Mouse (Mus musculus): ENCODE results near the gene Gfod2. TPM values are rescaled to one million over a fixed set of nuclear protein-coding genes. Genes with fewer than 3 reads are reported as not detected.

Gfod2 gene
- polyA plus RNA-seq, 1 experiment from 2014 or later = 16.0 TPM

GRCm38 (mm10) chr8:105789626-105790025, 31.2 kb upstream of the Gfod2 start:
- Histone ChIP-seq H3K9me3 (no peaks in the 10 kb centered on the region), H3K36me3 (peaks cover 6% of the 10 kb centered on the region; the same call in 1 of the 2 replicates), H3K4me2 (no peak overlapping the region), H3K27me3 (replicated peaks) (no peaks in the 10 kb centered on the region), H3K4me3 (replicated peaks) (no peak overlapping the region), H3K9ac (no peak overlapping the region), H3K4me1 (no peaks in the 10 kb centered on the region), H3K27ac (no peak overlapping the region)
- ATAC-seq (ENCODE audit: insufficient read depth, low FRiP score, low read depth) = no peak

- Histone ChIP-seq H3K4me2 (no peak overlapping the region), H3K9me3 (no peaks in the 10 kb centered on the region), H3K9ac (no peak overlapping the region), H3K4me3 (replicated peaks) (no peak overlapping the region), H3K27me3 (replicated peaks) (no peaks in the 10 kb centered on the region), H3K4me1 (no peaks in the 10 kb centered on the region), H3K27ac (no peak overlapping the region), H3K36me3 (peaks cover 10% of the 10 kb centered on the region; the same call in 1 of the 2 replicates)
- 57% methylated on average over 4 of the region's 4 CpGs for WGBS
- no peak for ATAC-seq (ENCODE audit: insufficient read depth, low FRiP score, low read depth)
These were observed 30.5 kb upstream of the Gfod2 start for GRCm38 (mm10) chr8:105788927-105789326.

GRCm38 (mm10) chr8:105788241-105788640, 29.8 kb upstream of the Gfod2 start:
- 88% methylated on average over 2 of the region's 2 CpGs for WGBS
- H3K36me3 ChIP-seq = peaks cover 14% of the 10 kb centered on the region; the same call in 1 of the 2 replicates
- H3K4me2 ChIP-seq = no peak overlapping the region
- H3K27ac ChIP-seq = no peak overlapping the region
- no peaks in the 10 kb centered on the region for H3K9me3 ChIP-seq
- no peaks in the 10 kb centered on the region for H3K4me1 ChIP-seq
- ATAC-seq (ENCODE audit: insufficient read depth, low FRiP score, low read depth) = no peak
- no peak overlapping the region for H3K4me3 ChIP-seq (replicated peaks)
- H3K27me3 ChIP-seq (replicated peaks) = no peaks in the 10 kb centered on the region
- no peak overlapping the region for H3K9ac ChIP-seq

- no peaks in the 10 kb centered on the region for H3K27me3 ChIP-seq (replicated peaks)
- WGBS = 89% methylated on average over 5 of the region's 5 CpGs
- H3K4me3 ChIP-seq (replicated peaks) = no peak overlapping the region
- no peaks in the 10 kb centered on the region for H3K4me1 ChIP-seq
- ATAC-seq (ENCODE audit: insufficient read depth, low FRiP score, low read depth) = no peak
- no peaks in the 10 kb centered on the region for H3K9me3 ChIP-seq
- no peak overlapping the region for H3K9ac ChIP-seq
- H3K36me3 ChIP-seq = peaks cover 16% of the 10 kb centered on the region
- H3K27ac ChIP-seq = no peak overlapping the region
- no peak overlapping the region for H3K4me2 ChIP-seq
These were observed 21.8 kb upstream of the Gfod2 start for GRCm38 (mm10) chr8:105780298-105780697.

GRCm38 (mm10) chr8:105777833-105778232, 19.4 kb upstream of the Gfod2 start:
- H3K27ac ChIP-seq = no peak overlapping the region
- H3K4me3 ChIP-seq (replicated peaks) = no peak overlapping the region
- no peaks in the 10 kb centered on the region for H3K4me1 ChIP-seq
- 83% methylated on average over 2 of the region's 2 CpGs for WGBS
- no peak overlapping the region for H3K4me2 ChIP-seq
- peaks cover 28% of the 10 kb centered on the region for H3K36me3 ChIP-seq
- H3K9me3 ChIP-seq = no peaks in the 10 kb centered on the region
- ATAC-seq (ENCODE audit: insufficient read depth, low FRiP score, low read depth) = no peak
- H3K27me3 ChIP-seq (replicated peaks) = no peaks in the 10 kb centered on the region
- no peak overlapping the region for H3K9ac ChIP-seq

- ATAC-seq (ENCODE audit: insufficient read depth, low FRiP score, low read depth) = no peak
- peaks cover 55% of the 10 kb centered on the region for H3K36me3 ChIP-seq
These were observed 16.0 kb upstream of the Gfod2 start for GRCm38 (mm10) chr8:105774498-105774897.

GRCm38 (mm10) chr8:105773441-105773861, 15.0 kb upstream of the Gfod2 start:
- Histone ChIP-seq H3K9me3 (no peaks in the 10 kb centered on the region), H3K9ac (no peak overlapping the region), H3K4me1 (no peaks in the 10 kb centered on the region), H3K4me3 (replicated peaks) (no peak overlapping the region), H3K27me3 (replicated peaks) (no peaks in the 10 kb centered on the region), H3K36me3 (peaks cover 55% of the 10 kb centered on the region), H3K4me2 (no peak overlapping the region), H3K27ac (no peak overlapping the region)
- 88% methylated on average over 1 of the region's 1 CpGs for WGBS
- ATAC-seq (ENCODE audit: insufficient read depth, low FRiP score, low read depth) = no peak

More at GRCm38 (mm10) chr8:105774498-105774897, 16.0 kb upstream of the Gfod2 start:
- Histone ChIP-seq H3K27me3 (replicated peaks) (no peaks in the 10 kb centered on the region), H3K4me3 (replicated peaks) (no peak overlapping the region), H3K27ac (no peak overlapping the region), H3K9me3 (no peaks in the 10 kb centered on the region), H3K9ac (no peak overlapping the region), H3K4me2 (no peak overlapping the region), H3K4me1 (no peaks in the 10 kb centered on the region)
- WGBS = 98% methylated on average over 5 of the region's 5 CpGs

- 95% methylated on average over 12 of the region's 12 CpGs for WGBS
- ATAC-seq (ENCODE audit: insufficient read depth, low FRiP score, low read depth) = no peak
- H3K9ac ChIP-seq = no peak overlapping the region
These were observed 13.1 kb upstream of the Gfod2 start for GRCm38 (mm10) chr8:105771398-105772175.

GRCm38 (mm10) chr8:105770609-105771008, 12.1 kb upstream of the Gfod2 start:
- no peak overlapping the region for H3K9ac ChIP-seq
- no peaks in the 10 kb centered on the region for H3K4me1 ChIP-seq
- H3K27ac ChIP-seq = no peak overlapping the region
- H3K4me3 ChIP-seq (replicated peaks) = no peak overlapping the region
- H3K9me3 ChIP-seq = no peaks in the 10 kb centered on the region
- WGBS = 75% methylated on average over 1 of the region's 1 CpGs
- H3K4me2 ChIP-seq = no peak overlapping the region
- ATAC-seq (ENCODE audit: insufficient read depth, low FRiP score, low read depth) = no peak
- H3K36me3 ChIP-seq = peaks cover 51% of the 10 kb centered on the region
- no peaks in the 10 kb centered on the region for H3K27me3 ChIP-seq (replicated peaks)

More at GRCm38 (mm10) chr8:105771398-105772175, 13.1 kb upstream of the Gfod2 start:
- Histone ChIP-seq H3K27me3 (replicated peaks) (no peaks in the 10 kb centered on the region), H3K4me2 (no peak overlapping the region), H3K4me1 (no peaks in the 10 kb centered on the region), H3K4me3 (replicated peaks) (no peak overlapping the region), H3K27ac (no peak overlapping the region), H3K9me3 (no peaks in the 10 kb centered on the region), H3K36me3 (peaks cover 55% of the 10 kb centered on the region)

- Histone ChIP-seq H3K4me3 (replicated peaks) (no peak overlapping the region), H3K4me1 (no peaks in the 10 kb centered on the region), H3K27me3 (replicated peaks) (no peaks in the 10 kb centered on the region), H3K36me3 (peaks cover 39% of the 10 kb centered on the region), H3K4me2 (no peak overlapping the region), H3K27ac (no peak overlapping the region), H3K9me3 (no peaks in the 10 kb centered on the region), H3K9ac (no peak overlapping the region)
- no peak for ATAC-seq (ENCODE audit: insufficient read depth, low FRiP score, low read depth)
- 91% methylated on average over 5 of the region's 5 CpGs for WGBS
These were observed 10.2 kb upstream of the Gfod2 start for GRCm38 (mm10) chr8:105768485-105769257.

GRCm38 (mm10) chr8:105757796-105758276, 628 bp downstream of the Gfod2 start:
- Histone ChIP-seq H3K4me1 (peaks cover 20% of the 10 kb centered on the region; the same call in 1 of the 2 replicates), H3K27ac (peak overlapping the region; percentile 76; the same call in 1 of the 2 replicates), H3K9me3 (no peaks in the 10 kb centered on the region), H3K36me3 (no peaks in the 10 kb centered on the region), H3K9ac (peak overlapping the region; percentile 87), H3K4me3 (replicated peaks) (peak overlapping the region; percentile 90), H3K27me3 (replicated peaks) (no peaks in the 10 kb centered on the region), H3K4me2 (peak overlapping the region; percentile 88)
- under 1% methylated on average over 12 of the region's 12 CpGs for WGBS
- no peak; the same call in 1 of the 2 replicates for ATAC-seq (ENCODE audit: insufficient read depth, low FRiP score, low read depth)

- Histone ChIP-seq H3K4me1 (peaks cover 28% of the 10 kb centered on the region), H3K4me2 (no peak overlapping the region), H3K9me3 (no peaks in the 10 kb centered on the region), H3K36me3 (no peaks in the 10 kb centered on the region), H3K9ac (no peak overlapping the region), H3K4me3 (replicated peaks) (no peak overlapping the region), H3K27ac (no peak overlapping the region), H3K27me3 (replicated peaks) (no peaks in the 10 kb centered on the region)
- no peak for ATAC-seq (ENCODE audit: insufficient read depth, low FRiP score, low read depth)
- 54% methylated on average over 2 of the region's 2 CpGs for WGBS
These were observed 3.8 kb downstream of the Gfod2 start for GRCm38 (mm10) chr8:105754688-105755087.

Measured in stomach, embryonic 15.5 days (tissue).